Mouse (Mus musculus): ENCODE measurements around the gene Cyth1. TPM values are rescaled to one million over a fixed set of nuclear protein-coding genes. Genes with fewer than 3 reads are reported as not detected.

The Cyth1 gene
- polyA plus RNA-seq, 1 experiment: 89.8 TPM

DNA sequence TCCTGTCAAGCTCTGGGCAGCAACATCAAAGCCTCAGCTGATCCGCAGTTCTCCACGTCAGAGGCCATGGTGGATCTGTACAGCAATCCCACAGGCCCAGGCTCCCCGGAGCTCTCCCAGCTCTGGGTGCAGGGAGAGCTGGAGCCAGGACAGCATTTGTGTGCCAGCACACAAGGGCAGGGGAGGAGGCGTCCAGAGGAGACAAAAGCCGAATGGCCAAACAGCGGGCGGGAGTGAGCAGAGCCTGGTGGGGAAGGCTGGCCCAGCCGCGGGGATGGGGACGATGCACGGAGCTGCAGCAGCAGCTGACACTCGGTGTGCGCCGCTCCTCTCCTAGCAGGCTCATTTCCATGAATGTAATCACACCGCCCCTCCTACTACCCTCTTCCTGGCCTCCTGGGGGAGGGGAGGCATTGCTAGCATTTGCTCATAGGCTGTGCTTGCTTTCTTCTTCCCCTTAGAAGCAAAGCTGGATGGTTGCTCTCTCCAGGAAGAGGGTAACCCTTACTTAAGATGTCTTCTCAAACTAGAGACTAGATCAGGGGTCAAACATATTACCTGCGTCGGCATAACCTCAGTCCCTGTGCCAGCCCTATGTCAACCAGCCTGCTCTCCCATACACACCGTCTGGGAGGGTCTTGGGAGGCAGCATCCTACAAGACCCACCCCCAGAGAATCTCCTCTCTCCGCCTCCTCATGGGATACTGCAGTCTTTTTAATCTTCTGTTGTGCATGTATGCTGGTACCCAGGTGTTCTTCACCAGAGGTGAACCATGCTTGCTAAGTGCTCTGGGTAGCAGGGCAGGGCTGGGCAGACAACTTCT lies 45.8 kb downstream of the Cyth1 start:
- no peak for TF ChIP-seq CTCF (IDR thresholded peaks at IDR 0.05; ENCODE audit: borderline replicate concordance, insufficient read depth, low read depth, low read length)
- TF ChIP-seq POLR2A (IDR thresholded peaks at IDR 0.05; ENCODE audit: borderline replicate concordance, insufficient read depth, low read length): peak; percentile 74
- Histone ChIP-seq H3K4me3 (replicated peaks; ENCODE audit: insufficient read depth, low read depth, low read length) (peak overlapping the region; percentile 55), H3K4me1 (ENCODE audit: control insufficient read depth, insufficient read depth, low read length) (peaks cover 47% of the 10 kb centered on the region), H3K27me3 (ENCODE audit: control insufficient read depth, insufficient read depth, low read length) (no peaks in the 10 kb centered on the region), H3K27ac (ENCODE audit: insufficient read depth, low read length) (peak overlapping the region; percentile 91)
- DNase-seq: peak; percentile 86 to 88
- 6% methylated on average over 19 of the region's 19 CpGs for WGBS

DNA sequence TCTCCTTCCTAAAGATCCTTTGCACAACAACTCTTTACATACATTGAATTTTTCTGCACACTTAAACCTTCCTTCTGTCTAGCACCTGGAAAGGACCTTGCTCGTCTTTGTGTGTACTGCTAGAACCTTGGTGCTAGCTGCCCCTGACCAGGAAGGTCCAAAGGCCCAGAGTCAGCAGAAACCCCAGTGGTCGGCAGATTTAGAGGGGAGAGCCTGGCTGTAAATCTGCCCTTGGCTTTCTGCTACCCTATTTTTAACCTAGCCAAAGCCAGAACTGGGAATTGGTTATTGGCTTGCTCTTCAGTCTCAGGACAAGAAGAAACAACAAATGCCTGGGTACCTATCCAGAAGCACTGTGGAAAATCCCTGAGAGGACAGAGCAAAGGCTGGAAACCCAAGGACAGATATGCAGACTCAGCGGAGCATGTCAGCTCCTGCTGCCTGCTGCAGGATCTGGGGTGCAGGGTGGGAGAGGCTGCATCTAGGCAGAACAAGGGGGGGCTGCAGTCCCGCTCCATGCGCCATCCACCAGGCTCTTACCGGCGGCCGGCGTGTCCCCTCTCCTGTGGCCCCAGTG lies 46.5 kb downstream of the Cyth1 start:
- 2% methylated on average over 9 of the region's 9 CpGs for WGBS
- H3K27me3 ChIP-seq (ENCODE audit: control insufficient read depth, insufficient read depth, low read length): no peaks in the 10 kb centered on the region
- peak overlapping the region; percentile 91 for H3K27ac ChIP-seq (ENCODE audit: insufficient read depth, low read length)
- peaks cover 47% of the 10 kb centered on the region for H3K4me1 ChIP-seq (ENCODE audit: control insufficient read depth, insufficient read depth, low read length)
- TF ChIP-seq CTCF (IDR thresholded peaks at IDR 0.05; ENCODE audit: borderline replicate concordance, insufficient read depth, low read depth, low read length) (no peak), POLR2A (IDR thresholded peaks at IDR 0.05; ENCODE audit: borderline replicate concordance, insufficient read depth, low read length) (no peak; the same call in 1 of the 2 replicates)
- H3K4me3 ChIP-seq (replicated peaks; ENCODE audit: insufficient read depth, low read depth, low read length): peak overlapping the region; percentile 55
- DNase-seq: peak in 1 of 2 experiments; percentile 85

DNA sequence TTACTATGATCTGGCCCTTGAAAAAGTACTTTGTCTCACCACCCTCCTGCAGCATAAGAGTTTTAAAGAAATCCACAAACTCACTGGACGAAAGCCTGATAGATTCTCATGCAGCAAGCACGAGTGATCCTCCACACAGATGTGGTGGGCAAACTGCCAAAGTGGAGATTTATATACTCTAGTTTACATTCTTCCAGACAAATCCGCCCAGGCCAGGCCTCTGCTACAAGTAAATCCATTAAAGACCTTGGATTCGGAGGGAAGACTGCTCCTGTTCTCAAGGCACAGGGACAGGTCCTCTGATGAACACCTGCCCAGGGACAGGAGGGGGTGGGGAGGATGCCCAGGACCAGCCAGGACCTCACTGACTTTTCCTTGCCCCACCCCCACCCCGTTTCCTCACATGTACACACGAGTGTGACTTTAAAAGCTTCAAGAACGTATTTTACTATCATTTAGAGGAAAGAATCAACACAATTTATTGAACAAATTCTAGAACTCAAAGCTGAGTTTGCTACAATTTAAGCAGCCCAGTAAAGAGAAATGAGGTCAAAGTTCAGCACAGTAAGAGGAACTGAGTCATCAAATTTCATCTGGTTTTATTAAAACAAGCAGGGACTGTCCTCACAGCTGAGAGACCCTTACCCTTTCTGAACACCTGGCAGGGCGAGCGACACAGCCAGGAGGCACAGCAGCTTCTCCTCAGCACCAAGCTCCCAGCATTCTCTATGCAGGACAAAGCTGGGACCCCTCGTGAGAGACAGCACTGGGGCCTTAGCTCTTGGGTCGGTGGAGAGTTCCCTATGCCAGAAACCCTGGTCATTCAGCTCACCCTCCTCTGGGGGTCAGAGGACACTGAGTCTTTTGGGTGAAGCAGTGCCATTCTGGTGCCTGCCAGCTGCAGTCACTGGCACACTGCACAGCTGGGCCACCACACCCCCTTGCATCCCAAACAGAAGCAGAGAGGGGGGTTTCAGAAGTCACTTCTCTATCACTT lies 47.3 kb downstream of the Cyth1 start:
- peak; percentile 47 to 51 for DNase-seq
- Histone ChIP-seq H3K27me3 (ENCODE audit: control insufficient read depth, insufficient read depth, low read length) (no peaks in the 10 kb centered on the region), H3K4me3 (replicated peaks; ENCODE audit: insufficient read depth, low read depth, low read length) (peak overlapping the region; percentile 55), H3K4me1 (ENCODE audit: control insufficient read depth, insufficient read depth, low read length) (peaks cover 55% of the 10 kb centered on the region), H3K27ac (ENCODE audit: insufficient read depth, low read length) (peak overlapping the region; percentile 91)
- WGBS: 44% methylated on average over 11 of the region's 11 CpGs
- TF ChIP-seq POLR2A (IDR thresholded peaks at IDR 0.05; ENCODE audit: borderline replicate concordance, insufficient read depth, low read length): no peak
- TF ChIP-seq CTCF (IDR thresholded peaks at IDR 0.05; ENCODE audit: borderline replicate concordance, insufficient read depth, low read depth, low read length): no peak

GRCm38 (mm10) chr11:118198296-118198600 lies 50.1 kb downstream of the Cyth1 start:
- WGBS: 4% methylated on average over 2 of the region's 2 CpGs
- H3K4me1 ChIP-seq (ENCODE audit: control insufficient read depth, insufficient read depth, low read length): peaks cover 70% of the 10 kb centered on the region
- peak in 1 of 2 experiments; percentile 45 for DNase-seq

DNA sequence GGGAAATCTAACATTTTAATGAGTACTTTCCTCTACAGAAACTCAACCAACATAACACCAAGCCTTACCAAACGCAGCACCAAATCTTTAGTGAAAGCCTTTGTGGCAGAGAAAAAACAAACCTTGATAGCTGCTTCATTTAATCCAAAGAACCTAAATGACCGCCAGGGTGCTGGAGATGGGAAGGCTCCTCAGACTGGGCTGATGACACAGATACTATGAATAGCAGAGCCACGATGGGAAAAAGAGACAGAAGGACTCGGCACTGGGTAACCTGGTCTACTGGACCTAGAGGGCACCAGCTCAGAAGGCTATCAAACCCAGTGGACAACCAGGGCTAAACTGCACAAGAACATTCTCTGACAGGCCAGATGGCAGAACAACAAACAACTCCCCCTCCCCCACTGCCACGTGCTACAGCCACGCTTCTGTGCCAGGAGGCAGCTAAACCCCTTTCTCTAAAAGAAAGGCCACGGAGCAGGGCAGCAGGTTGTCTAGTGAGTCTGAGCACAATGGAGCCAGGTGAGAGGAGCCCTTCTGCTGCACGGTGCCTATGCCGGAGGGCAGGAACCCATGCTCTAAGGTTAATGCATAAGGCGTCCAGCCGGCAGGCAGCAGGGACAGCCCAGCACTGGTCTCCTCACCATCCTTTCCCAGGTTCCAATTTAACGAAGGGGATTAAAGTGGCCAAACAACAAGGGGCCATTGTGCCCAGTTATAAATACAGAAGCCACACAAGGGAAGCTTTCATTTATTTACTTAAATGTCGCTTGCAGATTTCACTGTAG lies 50.7 kb downstream of the Cyth1 start:
- peak; percentile 41; the same call in 1 of the 2 replicates for TF ChIP-seq POLR2A (IDR thresholded peaks at IDR 0.05; ENCODE audit: borderline replicate concordance, insufficient read depth, low read length)
- TF ChIP-seq CTCF (IDR thresholded peaks at IDR 0.05; ENCODE audit: borderline replicate concordance, insufficient read depth, low read depth, low read length): peak; percentile 30; the same call in 1 of the 2 replicates
- peak overlapping the region; percentile 96 for H3K27ac ChIP-seq (ENCODE audit: insufficient read depth, low read length)
- WGBS: 5% methylated on average over 13 of the region's 13 CpGs
- DNase-seq: peak; percentile 87 to 89
- peak overlapping the region; percentile 6 for H3K4me3 ChIP-seq (replicated peaks; ENCODE audit: insufficient read depth, low read depth, low read length)
- no peaks in the 10 kb centered on the region for H3K27me3 ChIP-seq (ENCODE audit: control insufficient read depth, insufficient read depth, low read length)
- H3K4me1 ChIP-seq (ENCODE audit: control insufficient read depth, insufficient read depth, low read length): peaks cover 70% of the 10 kb centered on the region

More at GRCm38 (mm10) chr11:118198296-118198600, 50.1 kb downstream of the Cyth1 start:
- TF ChIP-seq CTCF (IDR thresholded peaks at IDR 0.05; ENCODE audit: borderline replicate concordance, insufficient read depth, low read depth, low read length) (no peak), POLR2A (IDR thresholded peaks at IDR 0.05; ENCODE audit: borderline replicate concordance, insufficient read depth, low read length) (no peak)
- Histone ChIP-seq H3K27ac (ENCODE audit: insufficient read depth, low read length) (peak overlapping the region; percentile 96), H3K4me3 (replicated peaks; ENCODE audit: insufficient read depth, low read depth, low read length) (peak overlapping the region; percentile 26), H3K27me3 (ENCODE audit: control insufficient read depth, insufficient read depth, low read length) (no peaks in the 10 kb centered on the region)

DNA sequence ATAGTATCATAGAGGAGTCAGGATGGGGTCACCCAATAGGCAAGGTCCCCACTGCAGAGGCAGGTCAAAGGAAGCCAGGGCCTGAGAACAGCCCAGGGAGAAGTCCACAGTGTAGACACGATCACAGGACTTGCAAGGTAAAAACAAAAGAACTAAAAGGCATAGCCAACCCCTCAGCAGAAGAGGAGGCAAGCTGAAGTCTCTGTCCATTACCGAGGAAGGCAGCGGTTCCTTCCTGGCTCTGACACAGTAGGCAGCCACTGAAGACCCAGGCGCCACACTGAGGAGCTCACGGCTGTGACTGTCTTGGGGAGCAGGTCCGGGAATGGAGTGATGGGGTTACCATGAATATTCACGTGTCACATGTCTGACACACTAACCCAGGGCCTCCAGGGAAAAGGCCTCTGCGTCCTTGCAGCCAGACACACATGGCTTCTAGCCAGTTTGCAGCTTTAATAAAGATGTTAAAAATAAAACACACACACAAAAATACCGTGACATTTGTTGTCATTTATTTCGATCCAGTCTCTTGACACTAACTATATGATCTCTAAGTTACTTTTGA lies 51.5 kb downstream of the Cyth1 start:
- no peak overlapping the region for H3K4me3 ChIP-seq (replicated peaks; ENCODE audit: insufficient read depth, low read depth, low read length)
- H3K27ac ChIP-seq (ENCODE audit: insufficient read depth, low read length): peak overlapping the region; percentile 89
- peaks cover 70% of the 10 kb centered on the region for H3K4me1 ChIP-seq (ENCODE audit: control insufficient read depth, insufficient read depth, low read length)
- H3K27me3 ChIP-seq (ENCODE audit: control insufficient read depth, insufficient read depth, low read length): no peaks in the 10 kb centered on the region
- WGBS: 17% methylated on average over 10 of the region's 10 CpGs
- TF ChIP-seq POLR2A (IDR thresholded peaks at IDR 0.05; ENCODE audit: borderline replicate concordance, insufficient read depth, low read length): no peak
- peak in 1 of 2 experiments; percentile 29 for DNase-seq
